In the genomic region with DNA sequence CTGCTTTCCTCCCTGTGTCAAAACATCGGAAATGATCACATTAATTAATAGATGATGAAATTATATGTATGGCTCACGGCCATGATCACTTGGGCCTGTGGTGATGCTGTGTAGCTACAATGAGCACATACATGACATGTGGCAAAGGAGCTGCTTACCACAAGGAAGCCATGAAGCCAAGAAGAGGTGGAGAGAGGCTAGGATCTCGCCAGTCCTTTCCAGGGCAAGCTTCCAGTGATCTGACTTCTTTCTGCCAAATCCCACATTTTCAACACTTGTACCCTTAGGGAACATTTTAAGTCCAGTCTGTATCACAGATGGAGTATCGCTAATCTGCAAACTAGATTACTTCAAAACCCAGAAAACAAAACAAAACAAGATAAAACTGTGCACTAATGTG, we compare ENCODE assay signal across 16 mouse cellular contexts.
A peak's percentile ranks its signal among the peaks of the same experiment; 100 is the strongest.
DNase-seq lines count a peak whose midpoint lies in the region; TF ChIP-seq lines count a peak whose summit lies in the region.
"Had no signal": no experiment of that assay in that cellular context is flagged by ENCODE, and none has a peak within 500 bp of the region (broad histone marks: within the 10 kb centered on the region; RNA-seq: fewer than 3 reads in every experiment).

No protein-coding gene starts in this region.

- intact Hi-C loops in gastrocnemius, adult 2 months (cut with DNase I), result no loop called here

- TF ChIP-seq CTCF in gastrocnemius, adult 2 months (IDR thresholded peaks at IDR 0.05), result no peak
- no peak for TF ChIP-seq CTCF in layer of hippocampus, adult 2 months (conservative IDR thresholded peaks at IDR 0.05)

- no peak overlapping the region for H3K4me3 ChIP-seq in gastrocnemius, adult 2 months
- H3K4me3 ChIP-seq in layer of hippocampus, adult 2 months, result no peak overlapping the region
- H3K4me3 ChIP-seq: forebrain, embryonic 10.5 days; forebrain, embryonic 13.5 days; hindbrain, embryonic 12.5 days; hindbrain, embryonic 15.5 days had no signal

- DNase-seq in cerebellum, adult 9-10 months, result peak; percentile 43
- no peak for DNase-seq in cerebellum, adult 18-20 months
- peak; percentile 37 for DNase-seq in gastrocnemius, adult 18-20 months (ENCODE audit: low spot score)
- DNase-seq in gastrocnemius, adult 2 months, result no peak
- no peak for DNase-seq in layer of hippocampus, adult 2 months (ENCODE audit: low spot score in 2 of 2)
- no peak for DNase-seq in layer of hippocampus, adult 9-10 months (ENCODE audit: low spot score)
- DNase-seq: adrenal gland, postnatal 14 days; B cell, adult 2 months; cerebellum, adult 8-10 months; gastrocnemius, postnatal 25 days; kidney, adult 18-20 months; kidney, adult 9 months had no signal

- no peak overlapping the region for H3K27ac ChIP-seq in gastrocnemius, adult 2 months
- peak overlapping the region; percentile 59; the same call in 1 of the 2 replicates for H3K27ac ChIP-seq in layer of hippocampus, adult 2 months
- H3K27ac ChIP-seq: forebrain, embryonic 10.5 days; hindbrain, embryonic 12.5 days had no signal

Comparison
In these comparisons a context has a peak if more than half of its experiments do, and no peak if none do; other contexts are left out.
1. DNase-seq: peak in cerebellum, adult 9-10 months (single experiment) and gastrocnemius, adult 18-20 months (single experiment); none in cerebellum, adult 18-20 months (0 of 2), gastrocnemius, adult 2 months (single experiment), layer of hippocampus, adult 2 months (0 of 2) and layer of hippocampus, adult 9-10 months (single experiment).